Mouse (Mus musculus) megakaryocyte, embryonic 14.5 days (primary cell): ENCODE measurements around the gene Esr2. TPM values are rescaled to one million over a fixed set of nuclear protein-coding genes. Genes with fewer than 3 reads are reported as not detected.
"Not testable (repeated sequence)": the region's sequence is repeated elsewhere in the genome, so short reads cannot be mapped to it uniquely, and the experiment has no call there.

Experiments used
- H3K27me3 ChIP-seq: replicated peaks from 2 replicates; pipeline ENCODE3; 2012; ENCODE audit warnings: inconsistent platforms
- H3K36me3 ChIP-seq: replicated peaks from 2 replicates; pipeline ENCODE3; 2012; ENCODE audit warnings: low read length, inconsistent platforms, mixed read lengths
- H3K4me1 ChIP-seq: 2 replicates; pipeline ENCODE4 v1.6.1; 2012; ENCODE audit warnings: inconsistent platforms
- H3K4me3 ChIP-seq: replicated peaks from 2 replicates; pipeline ENCODE3; 2012; ENCODE audit warnings: moderate library complexity, mild to moderate bottlenecking, inconsistent platforms
- H3K9me3 ChIP-seq: 2 replicates; pipeline ENCODE4 v1.6.1; 2012; ENCODE audit warnings: inconsistent platforms
- FLI1 ChIP-seq: IDR thresholded peaks from 2 replicates; pipeline ENCODE4 v1.6.1; 2012; ENCODE audit warnings: low read length, inconsistent platforms, mixed read lengths
- GATA1 ChIP-seq: IDR thresholded peaks from 3 replicates; pipeline ENCODE4 v1.6.1; 2012; ENCODE audit warnings: mixed read lengths, low read length, inconsistent platforms, borderline replicate concordance
- polyA plus RNA-seq: library from polyadenylated mRNA; stranded (reverse); fragments of >175 nt; gene quantifications from 2 replicates; pipeline ENCODE4 v1.2.3, GENCODE M21; 2012; ENCODE audit warnings: low replicate concordance; ENCODE audit not compliant: insufficient read depth

Esr2 gene
- not detected in 2 replicates for polyA plus RNA-seq

- H3K36me3 ChIP-seq: no peaks in the 10 kb centered on the region
- peak within 1 kb of the TSS; percentile 90 for H3K4me3 ChIP-seq
- no peak for TF ChIP-seq GATA1
- TF ChIP-seq FLI1: no peak
- H3K4me1 ChIP-seq: peaks cover 17% of the 10 kb centered on the region
- peaks cover 40% of the 10 kb centered on the region for H3K27me3 ChIP-seq
- H3K9me3 ChIP-seq: no peaks in the 10 kb centered on the region
Observed at GRCm38 (mm10) chr12:76177000-76177863, at the start of gene Esr2. Gene Esr2, minus strand, starts transcription at chr12:76177259.

GRCm38 (mm10) chr12:76222104-76222503, 45.0 kb upstream of the Esr2 start:
- not testable (repeated sequence) for H3K36me3 ChIP-seq, H3K4me1 ChIP-seq, H3K9me3 ChIP-seq, H3K27me3 ChIP-seq, H3K4me3 ChIP-seq

- TF ChIP-seq FLI1: no peak
- TF ChIP-seq GATA1: no peak
- H3K36me3 ChIP-seq: no peaks in the 10 kb centered on the region
- no peak overlapping the region for H3K4me3 ChIP-seq
- H3K9me3 ChIP-seq: no peaks in the 10 kb centered on the region
- peaks cover 8% of the 10 kb centered on the region for H3K4me1 ChIP-seq
- H3K27me3 ChIP-seq: peaks cover 5% of the 10 kb centered on the region
Observed at GRCm38 (mm10) chr12:76216716-76217115, 39.7 kb upstream of the Esr2 start.

GRCm38 (mm10) chr12:76215121-76215520, 38.1 kb upstream of the Esr2 start:
- Histone ChIP-seq H3K9me3 (no peaks in the 10 kb centered on the region), H3K4me1 (peaks cover 8% of the 10 kb centered on the region), H3K27me3 (peaks cover 5% of the 10 kb centered on the region), H3K36me3 (no peaks in the 10 kb centered on the region), H3K4me3 (no peak overlapping the region)
- no peak for TF ChIP-seq FLI1
- TF ChIP-seq GATA1: no peak

GRCm38 (mm10) chr12:76209429-76209974, 32.4 kb upstream of the Esr2 start:
- H3K4me1 ChIP-seq: no peaks in the 10 kb centered on the region
- H3K4me3 ChIP-seq: no peak overlapping the region
- H3K36me3 ChIP-seq: no peaks in the 10 kb centered on the region
- H3K9me3 ChIP-seq: no peaks in the 10 kb centered on the region
- peaks cover 4% of the 10 kb centered on the region for H3K27me3 ChIP-seq
- TF ChIP-seq GATA1 (no peak), FLI1 (no peak)

- Histone ChIP-seq H3K4me1 (peaks cover 20% of the 10 kb centered on the region), H3K27me3 (peaks cover 19% of the 10 kb centered on the region), H3K36me3 (no peaks in the 10 kb centered on the region), H3K4me3 (no peak overlapping the region), H3K9me3 (no peaks in the 10 kb centered on the region)
- TF ChIP-seq FLI1: no peak
- TF ChIP-seq GATA1: no peak
Observed at GRCm38 (mm10) chr12:76200326-76200725, 23.3 kb upstream of the Esr2 start.

GRCm38 (mm10) chr12:76197071-76197470, 20.0 kb upstream of the Esr2 start:
- Histone ChIP-seq H3K27me3 (peaks cover 24% of the 10 kb centered on the region), H3K4me3 (peak overlapping the region; percentile 91), H3K9me3 (no peaks in the 10 kb centered on the region), H3K4me1 (peaks cover 24% of the 10 kb centered on the region), H3K36me3 (no peaks in the 10 kb centered on the region)
- TF ChIP-seq FLI1: no peak
- TF ChIP-seq GATA1: no peak

- peak overlapping the region; percentile 91 for H3K4me3 ChIP-seq
- peaks cover 24% of the 10 kb centered on the region for H3K4me1 ChIP-seq
- peaks cover 24% of the 10 kb centered on the region for H3K27me3 ChIP-seq
- TF ChIP-seq GATA1 (no peak), FLI1 (no peak)
- H3K9me3 ChIP-seq: no peaks in the 10 kb centered on the region
- no peaks in the 10 kb centered on the region for H3K36me3 ChIP-seq
Observed at GRCm38 (mm10) chr12:76196709-76197054, 19.6 kb upstream of the Esr2 start.

GRCm38 (mm10) chr12:76195912-76196708, 19.1 kb upstream of the Esr2 start:
- Histone ChIP-seq H3K27me3 (peaks cover 24% of the 10 kb centered on the region), H3K4me1 (peaks cover 24% of the 10 kb centered on the region), H3K9me3 (no peaks in the 10 kb centered on the region), H3K4me3 (peak overlapping the region; percentile 91), H3K36me3 (no peaks in the 10 kb centered on the region)
- TF ChIP-seq FLI1 (no peak), GATA1 (no peak)

GRCm38 (mm10) chr12:76194526-76194925, 17.5 kb upstream of the Esr2 start:
- no peaks in the 10 kb centered on the region for H3K9me3 ChIP-seq
- peaks cover 24% of the 10 kb centered on the region for H3K4me1 ChIP-seq
- H3K4me3 ChIP-seq: no peak overlapping the region
- peaks cover 17% of the 10 kb centered on the region for H3K27me3 ChIP-seq
- H3K36me3 ChIP-seq: no peaks in the 10 kb centered on the region
- TF ChIP-seq FLI1 (no peak), GATA1 (no peak)
